Mouse (Mus musculus) gastrocnemius, postnatal 4 days (tissue): Measurements from ENCODE around the gene Dusp19. TPM values are rescaled to one million over a fixed set of nuclear protein-coding genes. Genes with fewer than 3 reads are reported as not detected.

Source experiments
- DNase-seq, 2 experiments: peaks; one replicate each; pipeline ENCODE4 v3.0.0; 2021 to 2022; ENCODE audit warnings: low spot score in 2 of 2, mixed read lengths in 2 of 2
- microRNA-seq: library from miRNA; unstranded; fragments of <30 nt; microRNA quantifications from one replicate; pipeline ENCODE4 v1.2.0, GENCODE M21; 2021
- total RNA-seq, 2 experiments: library from RNA; stranded (reverse); gene quantifications; 2 replicates each; pipeline ENCODE4 v1.2.3; 2021

Dusp19 gene
- total RNA-seq, 2 experiments from 2014 or later: 9.0 to 9.3 TPM

DNA sequence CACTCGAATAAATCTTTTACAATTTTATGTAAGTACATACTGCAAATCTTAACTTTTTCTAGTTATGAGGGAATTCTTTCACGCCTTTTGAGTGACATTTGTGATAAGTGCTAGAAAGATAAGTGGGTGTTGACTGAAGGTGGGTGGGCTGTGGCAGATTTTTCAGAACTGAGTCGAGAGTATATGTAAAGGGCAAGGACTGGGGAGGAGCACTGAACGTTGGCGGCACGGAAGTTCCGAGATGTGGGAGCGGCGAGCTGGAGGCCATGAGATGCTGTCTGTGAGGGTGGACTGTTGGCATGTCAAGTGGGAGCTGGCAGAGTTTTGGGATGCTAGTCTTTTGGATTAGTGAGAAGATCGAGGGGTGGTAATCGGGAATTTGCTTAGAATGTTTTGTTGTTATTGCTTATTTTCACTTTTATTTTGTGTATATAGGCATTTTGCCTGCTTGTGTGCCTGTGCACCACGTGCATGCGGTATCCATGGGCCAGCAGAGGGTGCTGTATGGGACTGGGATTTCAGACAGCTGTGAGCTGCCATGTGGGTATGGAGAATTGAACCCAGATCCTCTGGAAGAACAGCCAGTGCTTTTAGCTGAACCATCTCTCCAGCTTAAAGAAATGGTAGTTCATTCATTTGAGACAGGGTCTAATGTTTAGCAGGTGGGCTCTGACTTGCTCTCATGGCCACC is 15.6 kb downstream of the Dusp19 start:
- DNase-seq: no peak

- peak; percentile 72 to 87 for DNase-seq
Observed at GRCm38 (mm10) chr2:80638364-80639241, 21.8 kb downstream of the Dusp19 start.

DNA sequence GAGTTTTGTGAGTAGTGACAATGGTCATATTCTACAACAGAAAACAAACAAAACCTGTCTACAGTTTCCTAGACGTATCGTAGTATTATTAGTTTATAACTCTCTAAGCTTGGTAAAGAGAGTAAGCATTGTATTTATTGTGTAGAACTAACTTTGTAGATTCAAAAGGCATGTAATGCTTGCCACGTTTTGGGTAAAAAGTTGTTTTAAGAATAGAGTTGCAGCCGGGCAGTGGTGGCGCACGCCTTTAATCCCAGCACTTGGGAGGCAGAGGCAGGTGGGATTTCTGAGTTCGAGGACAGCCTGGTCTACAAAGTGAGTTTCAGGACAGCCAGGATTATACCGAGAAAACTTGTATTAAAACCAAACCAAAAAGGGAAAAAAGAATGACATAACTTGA is 22.6 kb downstream of the Dusp19 start:
- no peak for DNase-seq

DNA sequence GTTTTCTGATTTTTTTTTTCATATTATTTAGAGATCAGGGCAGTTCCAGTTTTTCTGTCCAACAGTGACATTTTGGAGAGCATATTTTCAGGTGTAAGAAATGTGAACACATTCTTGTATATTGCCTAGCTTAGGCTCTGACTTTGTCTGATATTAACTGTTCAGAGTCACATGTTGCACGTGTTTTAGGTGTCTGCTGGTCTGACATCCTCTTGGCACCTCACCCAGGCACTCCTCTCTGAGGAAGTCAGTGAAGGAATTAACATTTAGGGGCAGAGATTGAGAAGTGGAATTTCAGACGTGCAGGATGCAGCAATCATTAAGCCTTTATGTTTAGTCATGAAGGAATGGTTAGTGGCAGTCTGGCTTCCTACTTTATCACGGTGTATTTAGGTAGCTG is 23.0 kb downstream of the Dusp19 start:
- DNase-seq: no peak

DNA sequence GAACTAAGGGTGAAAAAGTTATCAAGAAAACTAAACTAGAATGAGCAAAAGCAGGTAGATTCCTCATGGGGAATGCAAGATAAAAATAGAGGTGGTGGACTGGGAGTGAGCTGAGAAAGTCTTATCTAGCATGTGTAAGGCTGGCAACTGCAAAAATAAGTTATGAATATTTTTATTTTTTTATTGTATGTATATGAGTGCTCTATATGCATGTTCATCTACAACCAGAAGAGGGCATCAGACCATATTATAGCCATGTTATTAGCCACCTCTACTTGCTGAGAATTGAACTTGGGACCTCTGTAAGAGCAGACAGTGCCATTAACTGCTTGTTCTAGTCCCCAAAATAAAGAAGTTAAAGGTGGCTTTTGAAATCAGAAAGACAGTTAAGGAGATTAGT is 44.6 kb downstream of the Dusp19 start:
- DNase-seq: no peak

GRCm38 (mm10) chr2:80662682-80663081 is 45.8 kb downstream of the Dusp19 start:
- no peak for DNase-seq

DNA sequence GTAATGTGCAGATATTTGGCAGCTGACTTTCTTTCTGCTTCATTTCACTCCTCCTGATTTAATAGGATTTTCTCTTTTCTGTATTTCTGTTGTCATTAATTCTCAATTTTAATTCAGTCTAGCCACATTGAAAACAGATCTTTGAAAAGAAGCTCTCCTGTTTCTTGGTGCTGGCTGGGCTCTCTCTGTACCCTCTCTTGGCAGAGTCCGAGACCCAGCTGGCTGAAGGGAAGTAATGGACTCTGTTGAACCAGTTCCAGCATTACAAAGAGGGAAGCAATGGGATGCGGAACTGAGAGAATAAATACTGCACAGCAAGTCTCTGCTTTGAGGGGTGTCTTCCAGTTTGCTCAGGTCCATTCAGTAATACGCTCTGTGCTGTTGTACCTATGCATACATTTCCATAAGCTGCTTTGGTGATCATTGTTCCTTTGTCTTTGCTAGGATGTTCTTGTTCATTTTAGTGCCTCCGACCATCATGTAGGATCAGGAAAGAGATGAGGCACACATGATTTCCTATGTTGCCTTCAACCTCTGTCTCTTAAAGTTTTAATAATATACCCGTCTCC is 50.6 kb downstream of the Dusp19 start:
- DNase-seq: no peak

- no peak for DNase-seq
Observed at GRCm38 (mm10) chr2:80669868-80670666, 53.2 kb downstream of the Dusp19 start.

GRCm38 (mm10) chr2:80678803-80679202 is 62.0 kb downstream of the Dusp19 start:
- no peak for DNase-seq

Small RNA genes within 50 kb of the gene (microRNA-seq; reads per million reads assigned to microRNA genes)
- gene Mir684-1: not detected

Other genes starting within 250 kb of the Dusp19 start
- gene Frzb, start 169.4 kb upstream of the Dusp19 start, total RNA-seq: 10 to 100 TPM; 50.7 to 62.7 TPM
- 10 to 100 TPM; 80.1 to 81.0 TPM for gene Nckap1, start 35.7 kb upstream of the Dusp19 start, total RNA-seq
- 10 to 100 TPM; 14.0 to 14.7 TPM for gene Nup35, start 191 bp downstream of the Dusp19 start, total RNA-seq